Mouse (Mus musculus): ENCODE measurements around the gene Dcps.

- TF ChIP-seq CTCF (IDR thresholded peaks at IDR 0.05; ENCODE audit: low read depth, low read length) (no peak), POLR2A (IDR thresholded peaks at IDR 0.05; ENCODE audit: extremely low read depth, insufficient read depth, low read length) (no peak)
Observed at GRCm38 (mm10) chr9:35139231-35139744, 36.6 kb downstream of the Dcps start.

Measured in liver, adult 2 months (tissue).